Mouse (Mus musculus) kidney, postnatal 0 days (tissue): Measurements from ENCODE around the gene Skida1. TPM values are rescaled to one million over a fixed set of nuclear protein-coding genes. Genes with fewer than 3 reads are reported as not detected.
A peak's percentile ranks its signal among the peaks of the same experiment; 100 is the strongest.

Experiments used
- ATAC-seq: fragments of 200-750 bp; cut with Nextera tagmentation; replicated peaks from 2 replicates; pipeline ENCODE4 v1.8.0; 2017; ENCODE audit warnings: low read depth, moderate number of reproducible peaks, moderate TSS enrichment, moderate library complexity; ENCODE audit not compliant: low FRiP score
- DNase-seq: peaks from one replicate; pipeline ENCODE4 v3.0.0-alpha.2; 2016; ENCODE audit warnings: low spot score
- H3K27ac ChIP-seq: fragments of 300-500 bp; sonication (generic); 2 replicates; pipeline ENCODE4 v1.5.1; 2014; ENCODE audit warnings: mild to moderate bottlenecking
- H3K27me3 ChIP-seq: fragments of 300-500 bp; sonication (generic); 2 replicates; pipeline ENCODE4 v1.6.1; 2014; ENCODE audit warnings: low read length, mixed read lengths; ENCODE audit not compliant: insufficient read depth
- H3K36me3 ChIP-seq: fragments of 300-500 bp; sonication (generic); 2 replicates; pipeline ENCODE4 v1.6.1; 2014; ENCODE audit warnings: low read length, mixed read lengths; ENCODE audit not compliant: insufficient read depth
- H3K4me1 ChIP-seq: fragments of 300-500 bp; sonication (generic); replicated peaks from 2 replicates; pipeline ENCODE4 v1.6.1; 2014; ENCODE audit warnings: antibody characterized with exemption, low read length, mixed read lengths; ENCODE audit not compliant: insufficient read depth
- H3K4me2 ChIP-seq: fragments of 300-500 bp; sonication (generic); 2 replicates; pipeline ENCODE4 v1.6.1; 2014; ENCODE audit warnings: mild to moderate bottlenecking, low read length, moderate library complexity, mixed read lengths
- H3K4me3 ChIP-seq: fragments of 300-500 bp; sonication (generic); replicated peaks from 2 replicates; pipeline ENCODE4 v1.5.1; 2014; ENCODE audit warnings: low read depth, low read length
- H3K9ac ChIP-seq: fragments of 300-500 bp; sonication (generic); 2 replicates; pipeline ENCODE4 v1.6.1; 2014; ENCODE audit warnings: low read depth, low read length
- H3K9me3 ChIP-seq: fragments of 300-500 bp; sonication (generic); replicated peaks from 2 replicates; pipeline ENCODE4 v1.6.1; 2016; ENCODE audit warnings: low read length, inconsistent platforms, mixed read lengths
- CTCF ChIP-seq: IDR thresholded peaks from 2 replicates; pipeline ENCODE4 v1.5.1; 2016; ENCODE audit warnings: antibody characterized with exemption, low read depth, mild to moderate bottlenecking, moderate library complexity
- WGBS: fragments of 180-500 bp; shearing (Covaris S2); extraction: QIAGEN DNeasy Blood & Tissue Kit; methylation state at CpG from one replicate; pipeline ENCODE4 v1.1.7; 2014; 5-methylcytosine and 5-hydroxymethylcytosine counted together
- polyA plus RNA-seq: library from polyadenylated mRNA; unstranded; fragments of >200 nt; fragmentation: Nextera tagmentation; extraction: Ambion mirVana; gene quantifications from 2 replicates; pipeline ENCODE4 v1.2.1, GENCODE M21; 2015

Gene Skida1
- polyA plus RNA-seq, 1 experiment from 2014 or later: 7.8 TPM

- TF ChIP-seq CTCF: no peak
- peaks cover 32% of the 10 kb centered on the region for H3K4me1 ChIP-seq
- no peak for ATAC-seq
- H3K27me3 ChIP-seq: no peaks in the 10 kb centered on the region
- H3K4me2 ChIP-seq: no peak within 1 kb of the TSS
- H3K36me3 ChIP-seq: no peaks in the 10 kb centered on the region
- H3K9ac ChIP-seq: no peak within 1 kb of the TSS
- H3K27ac ChIP-seq: no peak within 1 kb of the TSS
- DNase-seq: no peak
- H3K4me3 ChIP-seq: no peak within 1 kb of the TSS
- H3K9me3 ChIP-seq: no peaks in the 10 kb centered on the region
- WGBS: 76% methylated on average over 2 of the region's 2 CpGs
Measured at GRCm38 (mm10) chr2:18037491-18037890, 11.4 kb downstream of the Skida1 start, which contains the start of gene A930004D18Rik. TSS of gene A930004D18Rik (minus strand) at chr2:18037737.

- WGBS: 42% methylated on average over 10 of the region's 10 CpGs
- no peak for DNase-seq
- Histone ChIP-seq H3K27ac (no peak overlapping the region), H3K4me3 (no peak overlapping the region), H3K4me1 (peaks cover 26% of the 10 kb centered on the region), H3K4me2 (no peak overlapping the region), H3K9me3 (no peaks in the 10 kb centered on the region), H3K36me3 (no peaks in the 10 kb centered on the region), H3K27me3 (no peaks in the 10 kb centered on the region), H3K9ac (no peak overlapping the region)
- no peak for ATAC-seq
- no peak for TF ChIP-seq CTCF
Measured at GRCm38 (mm10) chr2:18034371-18035250, 14.2 kb downstream of the Skida1 start.

GRCm38 (mm10) chr2:18033166-18034108 lies 15.4 kb downstream of the Skida1 start:
- H3K27me3 ChIP-seq: no peaks in the 10 kb centered on the region
- no peak overlapping the region for H3K9ac ChIP-seq
- 68% methylated on average over 10 of the region's 10 CpGs for WGBS
- no peak overlapping the region for H3K4me2 ChIP-seq
- no peak for DNase-seq
- H3K4me3 ChIP-seq: no peak overlapping the region
- peaks cover 18% of the 10 kb centered on the region for H3K4me1 ChIP-seq
- ATAC-seq: no peak
- TF ChIP-seq CTCF: no peak
- no peak overlapping the region for H3K27ac ChIP-seq
- H3K36me3 ChIP-seq: no peaks in the 10 kb centered on the region
- H3K9me3 ChIP-seq: no peaks in the 10 kb centered on the region

GRCm38 (mm10) chr2:18032538-18032895 lies 16.3 kb downstream of the Skida1 start:
- Histone ChIP-seq H3K9ac (no peak overlapping the region), H3K4me1 (peaks cover 18% of the 10 kb centered on the region), H3K4me3 (no peak overlapping the region; the same call in 1 of the 2 replicates), H3K27me3 (no peaks in the 10 kb centered on the region), H3K36me3 (no peaks in the 10 kb centered on the region), H3K4me2 (peak overlapping the region; percentile 78; the same call in 1 of the 2 replicates), H3K27ac (peak overlapping the region; percentile 73), H3K9me3 (no peaks in the 10 kb centered on the region)
- ATAC-seq: no peak
- peak; percentile 33 for DNase-seq
- 40% methylated on average over 5 of the region's 5 CpGs for WGBS
- TF ChIP-seq CTCF: no peak

- no peaks in the 10 kb centered on the region for H3K9me3 ChIP-seq
- ATAC-seq: peak; percentile 9
Measured at GRCm38 (mm10) chr2:18031831-18032537, 16.9 kb downstream of the Skida1 start.

More at GRCm38 (mm10) chr2:18031831-18032537, 16.9 kb downstream of the Skida1 start:
- no peaks in the 10 kb centered on the region for H3K36me3 ChIP-seq
- WGBS: 5% methylated on average over 32 of the region's 34 CpGs
- peak overlapping the region; percentile 35 for H3K4me3 ChIP-seq
- no peak for TF ChIP-seq CTCF
- peak overlapping the region; percentile 73 for H3K9ac ChIP-seq
- DNase-seq: peak; percentile 90
- peak overlapping the region; percentile 78 for H3K4me2 ChIP-seq
- H3K27ac ChIP-seq: peak overlapping the region; percentile 73
- H3K4me1 ChIP-seq: peaks cover 18% of the 10 kb centered on the region
- no peaks in the 10 kb centered on the region for H3K27me3 ChIP-seq
